Mouse (Mus musculus) myocyte (in vitro differentiated cells): ENCODE measurements around the gene Ppp1r13b.

Source experiments
- POLR2A ChIP-seq: IDR thresholded peaks from one replicate; pipeline ENCODE4 v1.6.1; 2011; ENCODE audit warnings: low read depth, mild to moderate bottlenecking, control low read depth, moderate library complexity; ENCODE audit not compliant: insufficient read length
- POLR2AphosphoS2 ChIP-seq: IDR thresholded peaks from one replicate; pipeline ENCODE4 v1.6.1; 2011; ENCODE audit warnings: low read depth, control low read depth; ENCODE audit not compliant: insufficient read length

GRCm38 (mm10) chr12:111912802-111913201 is 4.9 kb upstream of the Ppp1r13b start:
- TF ChIP-seq POLR2AphosphoS2 (no peak), POLR2A (no peak)
